Mouse (Mus musculus) erythroid progenitor cell, adult 5-6 weeks (primary cell): ENCODE results near the gene Spats2. TPM values are rescaled to one million over a fixed set of nuclear protein-coding genes. Genes with fewer than 3 reads are reported as not detected.
"Not testable (repeated sequence)": the region's sequence is repeated elsewhere in the genome, so short reads cannot be mapped to it uniquely, and the experiment has no call there.

Experiments used
- ATAC-seq: replicated peaks from 2 replicates; pipeline ENCODE4 v1.8.0; 2016; ENCODE audit warnings: moderate number of reproducible peaks, mild to moderate bottlenecking, moderate TSS enrichment, inconsistent platforms; ENCODE audit not compliant: poor library complexity, low FRiP score, severe bottlenecking
- total RNA-seq, 2 experiments: library from RNA; stranded (forward) in 1 of 2; stranded (reverse) in 1 of 2; fragments of 150-400 nt in 1 of 2; fragments of 186-747, 209-891 nt in 1 of 2; gene quantifications; 2 replicates each; pipeline versions ENCODE4 v1.2.3 to v1.2.4; 2015 to 2017; ENCODE audit warnings: low replicate concordance in 2 of 2

The Spats2 gene
- total RNA-seq, 2 experiments from 2014 or later = not detected

DNA sequence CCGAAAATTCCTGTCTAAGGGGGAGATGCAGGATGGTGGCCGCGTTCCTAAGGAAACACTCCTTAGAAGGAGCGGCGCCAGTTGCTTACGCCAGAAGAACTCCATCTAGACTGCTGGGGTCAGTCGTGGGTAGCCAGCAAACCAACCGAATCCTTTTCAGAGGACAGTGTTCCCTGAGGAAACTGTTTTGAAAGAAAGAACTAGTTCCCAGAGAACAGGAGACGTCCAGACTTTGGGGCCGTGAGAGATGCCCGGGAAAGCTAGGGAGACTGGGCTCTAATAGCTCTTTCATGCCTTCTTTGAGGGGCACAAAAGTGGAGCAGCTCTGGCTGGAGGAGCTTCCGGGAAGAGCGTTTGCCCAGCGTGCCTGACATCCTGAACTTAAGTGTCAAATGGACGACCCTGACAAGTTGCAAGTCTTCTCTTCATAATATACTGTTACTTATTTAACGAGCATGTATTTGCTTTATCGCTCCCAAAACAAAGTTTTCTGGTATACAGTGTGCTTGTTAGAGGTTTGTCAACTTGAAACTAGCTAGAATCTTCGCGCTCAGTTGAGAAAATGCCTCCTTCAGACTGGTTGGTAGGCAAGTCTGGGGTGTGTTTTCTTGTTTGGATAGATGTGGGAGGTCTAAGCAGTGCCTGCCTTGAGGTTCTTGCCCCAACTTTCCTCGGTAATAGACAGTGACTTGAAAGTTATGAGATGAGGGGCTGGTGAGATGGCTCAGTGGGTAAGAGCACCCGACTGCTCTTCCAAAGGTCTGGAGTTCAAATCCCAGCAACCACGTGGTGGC is 126.9 kb downstream of the Spats2 start:
- ATAC-seq = peak; percentile 23; the same call in 1 of the 2 replicates

DNA sequence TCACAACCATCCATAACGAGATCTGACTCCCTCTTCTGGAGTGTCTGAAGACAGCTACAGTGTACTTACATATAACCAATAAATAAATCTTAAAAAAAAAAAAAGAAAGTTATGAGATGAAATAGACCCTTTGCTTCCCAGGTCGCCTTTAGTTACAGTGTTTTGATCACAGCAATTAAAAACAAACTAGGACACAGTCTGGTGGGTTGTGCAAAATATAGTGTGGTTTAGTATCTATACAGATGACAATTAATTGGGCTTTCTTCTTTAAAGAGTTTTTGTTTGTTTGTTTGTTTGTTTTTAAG is 127.4 kb downstream of the Spats2 start:
- not testable (repeated sequence) for ATAC-seq

DNA sequence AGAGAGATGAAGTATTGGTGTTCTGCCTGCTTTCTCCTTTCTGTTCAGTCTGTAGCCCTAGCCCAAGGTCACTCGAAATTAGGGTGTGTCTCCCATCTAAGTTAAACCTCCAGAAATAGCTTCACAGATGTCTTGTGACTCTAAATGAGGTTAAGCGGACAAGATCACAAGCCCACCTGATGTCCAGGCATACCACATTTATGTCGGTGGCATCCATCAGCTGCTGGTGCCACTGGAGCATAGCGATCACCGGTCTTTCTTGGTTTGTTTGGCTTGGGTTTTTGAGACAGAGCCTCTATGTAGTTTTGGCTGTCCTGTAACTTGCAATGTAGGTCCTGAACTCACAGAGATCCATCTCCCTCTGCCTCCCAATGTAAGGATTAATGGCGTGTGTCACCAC is 128.1 kb downstream of the Spats2 start:
- ATAC-seq = no peak

DNA sequence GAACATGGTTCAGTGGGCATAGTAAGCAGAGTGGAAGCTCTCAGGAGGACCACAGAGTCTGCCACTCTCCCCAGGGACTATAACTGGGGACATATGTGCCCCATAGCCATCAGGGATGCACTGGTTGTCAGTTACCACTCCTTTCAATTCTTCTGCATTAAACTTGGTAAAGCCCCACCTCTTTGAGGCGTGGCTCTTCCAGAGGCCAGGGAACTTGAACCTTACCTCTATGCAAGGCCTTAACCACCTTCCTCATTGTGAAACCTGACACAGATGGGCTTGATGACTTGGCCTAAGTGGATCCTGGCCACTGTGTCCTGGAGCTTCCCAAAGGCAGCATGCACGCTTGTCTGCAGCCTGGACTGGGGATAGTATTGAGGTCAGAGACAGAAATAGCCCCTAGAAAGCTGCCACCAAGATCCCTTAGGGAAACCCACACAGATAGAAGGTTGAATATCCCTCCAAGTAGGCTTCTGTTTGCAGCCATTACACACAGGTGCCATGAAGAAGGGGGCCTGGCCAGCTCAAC is 128.8 kb downstream of the Spats2 start:
- ATAC-seq = no peak

DNA sequence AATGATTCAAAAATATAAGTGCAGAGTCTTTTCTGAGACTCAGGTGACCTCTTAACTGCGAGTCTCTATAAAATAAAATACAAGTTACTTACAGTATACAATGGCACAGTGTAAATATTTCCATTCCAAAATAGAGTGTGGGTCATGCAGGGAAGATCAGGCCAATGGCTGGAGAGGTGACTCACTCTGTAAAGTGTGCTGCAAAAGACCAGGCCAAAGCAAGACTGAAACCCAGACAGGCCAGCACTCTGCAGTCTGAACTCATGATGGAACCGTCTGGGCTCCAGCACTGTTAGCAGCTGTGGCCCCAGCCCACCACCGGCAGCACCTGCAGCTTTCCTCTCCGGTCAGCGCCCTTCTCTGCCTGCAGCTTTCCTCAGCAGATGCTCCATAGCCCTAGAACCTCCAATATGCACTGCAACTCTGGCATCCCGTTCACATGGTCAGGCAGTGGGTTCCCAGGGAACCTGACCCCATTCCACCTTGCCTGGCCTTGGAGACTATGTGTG is 129.6 kb downstream of the Spats2 start:
- ATAC-seq = no peak

DNA sequence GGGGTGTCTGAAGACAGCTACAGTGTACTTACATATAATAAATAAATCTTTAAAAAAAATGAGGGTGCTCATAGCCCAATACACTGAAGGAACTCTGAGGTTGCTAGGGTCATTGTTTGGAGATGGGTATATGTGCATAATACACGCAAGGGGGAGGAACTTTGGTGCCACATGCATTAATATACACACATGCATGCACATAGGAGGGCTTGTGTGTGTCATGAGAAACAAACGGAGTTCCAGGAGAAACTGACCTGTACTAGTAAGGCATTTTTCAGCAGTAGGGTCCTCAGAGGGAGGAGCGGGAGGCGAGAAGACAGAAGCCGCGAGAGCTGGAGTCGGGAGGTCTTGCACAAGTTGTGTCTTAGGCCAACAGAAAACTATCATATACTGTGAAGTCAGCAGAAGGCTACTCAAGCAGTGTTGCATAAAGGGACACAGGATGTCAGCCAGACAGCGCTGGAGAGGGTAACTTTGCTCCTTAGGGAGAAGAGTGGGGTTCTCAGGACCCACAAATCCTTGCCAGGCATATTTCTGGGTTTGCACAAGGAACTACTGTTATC is 133.5 kb downstream of the Spats2 start:
- ATAC-seq = no peak

DNA sequence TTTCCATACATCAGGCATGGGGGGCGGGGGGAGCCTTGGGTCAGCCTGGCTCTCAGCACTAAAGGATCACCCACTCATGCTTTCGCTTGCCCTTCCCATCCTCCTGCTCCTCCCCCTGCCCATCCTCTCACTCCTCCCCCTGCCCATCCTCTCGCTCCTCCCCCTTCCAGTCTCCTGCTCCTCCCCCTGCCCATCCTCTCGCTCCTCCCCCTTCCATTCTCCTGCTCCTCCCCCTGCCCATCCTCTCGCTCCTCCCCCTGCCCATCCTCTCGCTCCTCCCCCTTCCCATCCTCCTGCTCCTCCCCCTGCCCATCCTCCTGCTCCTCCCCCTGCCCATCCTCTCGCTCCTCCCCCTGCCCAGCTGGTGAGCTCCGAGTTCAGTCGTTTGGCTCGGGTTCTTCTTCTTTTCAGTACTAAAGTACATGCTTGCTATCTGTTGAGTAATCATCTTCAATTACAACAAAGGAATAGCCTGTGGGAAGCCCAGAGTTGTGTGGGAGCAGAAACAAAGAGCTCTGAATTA is 134.1 kb downstream of the Spats2 start:
- 0 out of 2 replicates have a peak, but pooled peaks have one; percentile 36 for ATAC-seq

DNA sequence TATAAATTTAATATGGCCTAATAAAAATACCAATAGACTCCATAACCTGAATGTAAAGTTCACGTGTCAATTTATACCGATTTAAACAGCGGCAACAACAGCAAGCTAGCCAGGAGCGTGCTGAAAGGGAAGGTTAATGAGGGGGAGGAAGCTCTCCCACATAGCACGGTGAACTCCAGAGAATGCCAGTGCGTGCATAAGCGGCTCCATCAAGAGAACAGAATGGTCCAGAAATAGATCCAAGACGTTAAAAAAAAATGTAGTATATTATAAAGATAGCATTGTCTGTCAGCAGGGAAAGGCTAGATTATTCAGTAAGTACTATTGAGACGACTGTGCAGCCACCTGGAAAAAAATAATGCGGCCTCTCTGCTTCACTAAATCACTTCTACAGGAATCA is 137.0 kb downstream of the Spats2 start:
- no peak for ATAC-seq

Other genes starting within 250 kb of the Spats2 start
- gene Rhebl1, start 231.4 kb upstream of the Spats2 start, total RNA-seq (2015; ENCODE audit: low replicate concordance) = 2.2 and 5.9 TPM in 2 replicates
- not detected in 2 replicates for gene Rhebl1, start 231.4 kb upstream of the Spats2 start, total RNA-seq (2017; ENCODE audit: low replicate concordance)
- gene Dhh, start 227.4 kb upstream of the Spats2 start, total RNA-seq (2015; ENCODE audit: low replicate concordance) = not detected in 2 replicates
- not detected in 2 replicates for gene Dhh, start 227.4 kb upstream of the Spats2 start, total RNA-seq (2017; ENCODE audit: low replicate concordance)
- gene Lmbr1l, start 207.7 kb upstream of the Spats2 start, total RNA-seq (2015; ENCODE audit: low replicate concordance) = 7.9 and 15.1 TPM in 2 replicates
- gene Lmbr1l, start 207.7 kb upstream of the Spats2 start, total RNA-seq (2017; ENCODE audit: low replicate concordance) = 9.0 and 12.1 TPM in 2 replicates
- gene Tuba1b, start 191.4 kb upstream of the Spats2 start, total RNA-seq (2015; ENCODE audit: low replicate concordance) = 2,503 and 2,754 TPM in 2 replicates
- gene Tuba1b, start 191.4 kb upstream of the Spats2 start, total RNA-seq (2017; ENCODE audit: low replicate concordance) = 632 and 670 TPM in 2 replicates
- not detected in 2 replicates for gene Gm49450, start 172.4 kb upstream of the Spats2 start, total RNA-seq (2015; ENCODE audit: low replicate concordance)
- gene Gm49450, start 172.4 kb upstream of the Spats2 start, total RNA-seq (2017; ENCODE audit: low replicate concordance) = not detected in 2 replicates
- gene Tuba1a, start 172.2 kb upstream of the Spats2 start, total RNA-seq (2015; ENCODE audit: low replicate concordance) = 6.5 and 38.1 TPM in 2 replicates
- gene Tuba1a, start 172.2 kb upstream of the Spats2 start, total RNA-seq (2017; ENCODE audit: low replicate concordance) = 5.9 and 9.6 TPM in 2 replicates
- 637 and 660 TPM in 2 replicates for gene Tuba1c, start 96.0 kb upstream of the Spats2 start, total RNA-seq (2015; ENCODE audit: low replicate concordance)
- 271 and 335 TPM in 2 replicates for gene Tuba1c, start 96.0 kb upstream of the Spats2 start, total RNA-seq (2017; ENCODE audit: low replicate concordance)
- gene Prph, start 70.7 kb upstream of the Spats2 start, total RNA-seq (2015; ENCODE audit: low replicate concordance) = not detected in 2 replicates
- gene Prph, start 70.7 kb upstream of the Spats2 start, total RNA-seq (2017; ENCODE audit: low replicate concordance) = not detected in 2 replicates
- gene Troap, start 51.3 kb upstream of the Spats2 start, total RNA-seq (2015; ENCODE audit: low replicate concordance) = 152 and 157 TPM in 2 replicates
- 126 and 180 TPM in 2 replicates for gene Troap, start 51.3 kb upstream of the Spats2 start, total RNA-seq (2017; ENCODE audit: low replicate concordance)
- gene C1ql4, start 38.1 kb upstream of the Spats2 start, total RNA-seq (2015; ENCODE audit: low replicate concordance) = not detected in 2 replicates
- not detected in 2 replicates for gene C1ql4, start 38.1 kb upstream of the Spats2 start, total RNA-seq (2017; ENCODE audit: low replicate concordance)
- gene Dnajc22, start 32.7 kb upstream of the Spats2 start, total RNA-seq (2015; ENCODE audit: low replicate concordance) = not detected in 2 replicates
- not detected in 2 replicates for gene Dnajc22, start 32.7 kb upstream of the Spats2 start, total RNA-seq (2017; ENCODE audit: low replicate concordance)
- gene Kcnh3, start 98.9 kb downstream of the Spats2 start, total RNA-seq (2015; ENCODE audit: low replicate concordance) = not detected in 2 replicates
- not detected in 2 replicates for gene Kcnh3, start 98.9 kb downstream of the Spats2 start, total RNA-seq (2017; ENCODE audit: low replicate concordance)
- gene Mcrs1, start 126.0 kb downstream of the Spats2 start, total RNA-seq (2015; ENCODE audit: low replicate concordance) = 18.4 and 26.4 TPM in 2 replicates
- gene Mcrs1, start 126.0 kb downstream of the Spats2 start, total RNA-seq (2017; ENCODE audit: low replicate concordance) = 13.4 and 15.5 TPM in 2 replicates
- 4.0 TPM in 1 of 2 replicates, not detected in the other for gene Prpf40b, start 169.2 kb downstream of the Spats2 start, total RNA-seq (2015; ENCODE audit: low replicate concordance)
- gene Prpf40b, start 169.2 kb downstream of the Spats2 start, total RNA-seq (2017; ENCODE audit: low replicate concordance) = 1.0 TPM in 1 of 2 replicates, not detected in the other
- not detected in 2 replicates for gene Fam186b, start 170.0 kb downstream of the Spats2 start, total RNA-seq (2015; ENCODE audit: low replicate concordance)
- gene Fam186b, start 170.0 kb downstream of the Spats2 start, total RNA-seq (2017; ENCODE audit: low replicate concordance) = not detected in 2 replicates
- gene Fmnl3, start 244.6 kb downstream of the Spats2 start, total RNA-seq (2015; ENCODE audit: low replicate concordance) = 3.6 and 5.0 TPM in 2 replicates
- gene Fmnl3, start 244.6 kb downstream of the Spats2 start, total RNA-seq (2017; ENCODE audit: low replicate concordance) = 1.5 and 2.7 TPM in 2 replicates